Mouse (Mus musculus): ENCODE data around the gene Mdh2.
A peak's percentile ranks its signal among the peaks of the same experiment; 100 is the strongest.

The Mdh2 gene

GRCm38 (mm10) chr5:135777796-135778470, 347 bp upstream of the Mdh2 start, which contains the start of gene Styxl1:
Gene Styxl1, minus strand, starts transcription at chr5:135778385.
- no peak for DNase-seq (ENCODE audit: low spot score)

GRCm38 (mm10) chr5:135780331-135780730, 2.1 kb downstream of the Mdh2 start:
- DNase-seq (ENCODE audit: low spot score): no peak

- no peak for DNase-seq (ENCODE audit: low spot score)
These were observed 4.6 kb downstream of the Mdh2 start for GRCm38 (mm10) chr5:135782901-135783300.

- peak; percentile 64 for DNase-seq (ENCODE audit: low spot score)
These were observed 15.9 kb downstream of the Mdh2 start for GRCm38 (mm10) chr5:135793996-135794858.

GRCm38 (mm10) chr5:135794859-135795181, 16.5 kb downstream of the Mdh2 start:
- DNase-seq (ENCODE audit: low spot score): no peak

GRCm38 (mm10) chr5:135799746-135800145, 21.5 kb downstream of the Mdh2 start:
- no peak for DNase-seq (ENCODE audit: low spot score)

- no peak for DNase-seq (ENCODE audit: low spot score)
These were observed 22.6 kb downstream of the Mdh2 start for GRCm38 (mm10) chr5:135800927-135801326.

- DNase-seq (ENCODE audit: low spot score): no peak
These were observed 24.4 kb downstream of the Mdh2 start for GRCm38 (mm10) chr5:135802641-135803040.

GRCm38 (mm10) chr5:135803135-135803534, 24.9 kb downstream of the Mdh2 start:
- no peak for DNase-seq (ENCODE audit: low spot score)

GRCm38 (mm10) chr5:135803676-135804075, 25.4 kb downstream of the Mdh2 start:
- no peak for DNase-seq (ENCODE audit: low spot score)

GRCm38 (mm10) chr5:135804735-135805134, 26.5 kb downstream of the Mdh2 start:
- no peak for DNase-seq (ENCODE audit: low spot score)

- peak; percentile 91 for DNase-seq (ENCODE audit: low spot score)
These were observed 28.4 kb downstream of the Mdh2 start, which contains the start of gene Srrm3 for GRCm38 (mm10) chr5:135806555-135807262. Gene Srrm3, plus strand, starts transcription at chr5:135806890.

GRCm38 (mm10) chr5:135807263-135807637, 29.0 kb downstream of the Mdh2 start:
- no peak for DNase-seq (ENCODE audit: low spot score)

- no peak for DNase-seq (ENCODE audit: low spot score)
These were observed 34.7 kb downstream of the Mdh2 start for GRCm38 (mm10) chr5:135812991-135813390.

- no peak for DNase-seq (ENCODE audit: low spot score)
These were observed 40.2 kb downstream of the Mdh2 start for GRCm38 (mm10) chr5:135818491-135818890.

GRCm38 (mm10) chr5:135822316-135822944, 44.1 kb downstream of the Mdh2 start:
- DNase-seq (ENCODE audit: low spot score): no peak

GRCm38 (mm10) chr5:135824517-135824916, 46.2 kb downstream of the Mdh2 start:
- no peak for DNase-seq (ENCODE audit: low spot score)

- no peak for DNase-seq (ENCODE audit: low spot score)
These were observed 47.9 kb downstream of the Mdh2 start for GRCm38 (mm10) chr5:135826225-135826624.

GRCm38 (mm10) chr5:135829381-135829780, 51.1 kb downstream of the Mdh2 start:
- no peak for DNase-seq (ENCODE audit: low spot score)

GRCm38 (mm10) chr5:135832729-135833128, 54.4 kb downstream of the Mdh2 start:
- no peak for DNase-seq (ENCODE audit: low spot score)

GRCm38 (mm10) chr5:135834769-135835491, 56.6 kb downstream of the Mdh2 start:
- DNase-seq (ENCODE audit: low spot score): peak; percentile 49

GRCm38 (mm10) chr5:135835492-135835858, 57.2 kb downstream of the Mdh2 start:
- no peak for DNase-seq (ENCODE audit: low spot score)

All from T-cell, adult 2 months (primary cell).